Mouse (Mus musculus): ENCODE measurements around the gene Agbl1.

DNA sequence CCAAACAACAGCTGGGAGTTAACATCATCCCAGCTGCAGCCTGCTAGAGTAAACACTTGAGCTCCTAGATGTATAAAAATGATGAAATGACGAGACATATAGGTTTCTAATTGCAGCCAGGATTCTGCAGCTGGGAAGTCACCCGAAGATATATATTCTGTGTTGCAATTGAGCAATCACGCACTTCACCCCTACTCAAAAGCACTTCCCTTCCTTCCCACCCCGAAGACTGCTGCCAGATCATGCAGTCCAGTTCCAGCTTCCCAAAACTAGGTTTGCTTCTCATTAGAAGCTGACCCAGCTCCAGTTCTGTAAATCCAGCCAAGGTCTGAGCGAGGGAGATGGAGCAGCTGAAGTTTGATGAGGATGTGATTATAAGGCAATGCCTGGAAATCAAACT is 431.4 kb downstream of the Agbl1 start:
- TF ChIP-seq CTCF (IDR thresholded peaks at IDR 0.05; ENCODE audit: control insufficient read depth, insufficient read depth, insufficient read length), result no peak
- no peak for TF ChIP-seq MYOD1 (IDR thresholded peaks at IDR 0.05; ENCODE audit: control insufficient read depth, insufficient read length, low read depth)
- TF ChIP-seq CEBPB (IDR thresholded peaks at IDR 0.05; ENCODE audit: low read depth), result no peak
- no peak for TF ChIP-seq MAX (IDR thresholded peaks at IDR 0.05)

Data from C2C12 (cell line).